Mouse (Mus musculus) ES-E14 (cell line): ENCODE data around the gene Get4.

Experiments
- CHD2 ChIP-seq: IDR thresholded peaks from 2 replicates; pipeline ENCODE4 v1.6.1; 2014; ENCODE audit warnings: mild to moderate bottlenecking, low read depth, low read length, inconsistent platforms
- HCFC1 ChIP-seq: IDR thresholded peaks from 2 replicates; pipeline ENCODE4 v1.6.1; 2012; ENCODE audit warnings: low read length, inconsistent platforms, borderline replicate concordance; ENCODE audit not compliant: insufficient read depth
- MAFK ChIP-seq: IDR thresholded peaks from 2 replicates; pipeline ENCODE4 v1.6.1; 2014; ENCODE audit warnings: mild to moderate bottlenecking, low read depth, low read length, inconsistent platforms; ENCODE audit not compliant: insufficient read depth
- ZC3H11A ChIP-seq: IDR thresholded peaks from 2 replicates; pipeline ENCODE4 v1.6.1; 2012; ENCODE audit warnings: low read depth, mild to moderate bottlenecking, inconsistent platforms, low read length, borderline replicate concordance
- ZNF384 ChIP-seq: IDR thresholded peaks from 2 replicates; pipeline ENCODE4 v1.6.1; 2012; ENCODE audit warnings: low read depth, low read length, inconsistent platforms

- TF ChIP-seq ZC3H11A = no peak
- TF ChIP-seq ZNF384 = no peak
- TF ChIP-seq MAFK = no peak
- TF ChIP-seq HCFC1 = no peak
- TF ChIP-seq CHD2 = no peak
Measured at GRCm38 (mm10) chr5:139286142-139286941, 34.2 kb downstream of the Get4 start.
